Mouse (Mus musculus) ZHBTc4 (cell line): Measurements from ENCODE around the gene Pnmt.

Experiments
- DNase-seq: peaks from one replicate; pipeline ENCODE4 v3.0.0-alpha.2; 2011; ENCODE audit warnings: low read depth, low spot score

Pnmt gene

GRCm38 (mm10) chr11:98385638-98386585 lies at the start of gene Pnmt:
TSS of gene Pnmt (plus strand) at chr11:98386450.
- no peak for DNase-seq

- DNase-seq, result peak; percentile 48
Observed at GRCm38 (mm10) chr11:98338507-98338961, 47.7 kb upstream of the Pnmt start.

- DNase-seq, result peak; percentile 41
Observed at GRCm38 (mm10) chr11:98339071-98339501, 47.2 kb upstream of the Pnmt start.

GRCm38 (mm10) chr11:98339679-98340287 lies 46.5 kb upstream of the Pnmt start:
- DNase-seq, result no peak

GRCm38 (mm10) chr11:98340597-98340996 lies 45.7 kb upstream of the Pnmt start:
- no peak for DNase-seq

GRCm38 (mm10) chr11:98341174-98341573 lies 45.1 kb upstream of the Pnmt start:
- DNase-seq, result no peak

- DNase-seq, result peak; percentile 89
Observed at GRCm38 (mm10) chr11:98342000-98342945, 44.0 kb upstream of the Pnmt start.

- DNase-seq, result peak; percentile 87
Observed at GRCm38 (mm10) chr11:98345253-98345652, 41.0 kb upstream of the Pnmt start.

GRCm38 (mm10) chr11:98346168-98346567 lies 40.1 kb upstream of the Pnmt start:
- DNase-seq, result no peak

GRCm38 (mm10) chr11:98347385-98348082 lies 38.7 kb upstream of the Pnmt start:
- no peak for DNase-seq

- DNase-seq, result peak; percentile 55
Observed at GRCm38 (mm10) chr11:98348083-98348961, 37.9 kb upstream of the Pnmt start, which contains the start of gene Ppp1r1b. TSS of gene Ppp1r1b (plus strand) at chr11:98348404.

GRCm38 (mm10) chr11:98349308-98349707 lies 36.9 kb upstream of the Pnmt start:
- no peak for DNase-seq

- no peak for DNase-seq
Observed at GRCm38 (mm10) chr11:98352272-98352990, 33.8 kb upstream of the Pnmt start.

- no peak for DNase-seq
Observed at GRCm38 (mm10) chr11:98353651-98354211, 32.5 kb upstream of the Pnmt start.

- no peak for DNase-seq
Observed at GRCm38 (mm10) chr11:98354445-98354844, 31.8 kb upstream of the Pnmt start.

- peak; percentile 90 for DNase-seq
Observed at GRCm38 (mm10) chr11:98355732-98356299, 30.4 kb upstream of the Pnmt start.

GRCm38 (mm10) chr11:98356625-98357394 lies 29.4 kb upstream of the Pnmt start:
- no peak for DNase-seq
